In the genomic region with DNA sequence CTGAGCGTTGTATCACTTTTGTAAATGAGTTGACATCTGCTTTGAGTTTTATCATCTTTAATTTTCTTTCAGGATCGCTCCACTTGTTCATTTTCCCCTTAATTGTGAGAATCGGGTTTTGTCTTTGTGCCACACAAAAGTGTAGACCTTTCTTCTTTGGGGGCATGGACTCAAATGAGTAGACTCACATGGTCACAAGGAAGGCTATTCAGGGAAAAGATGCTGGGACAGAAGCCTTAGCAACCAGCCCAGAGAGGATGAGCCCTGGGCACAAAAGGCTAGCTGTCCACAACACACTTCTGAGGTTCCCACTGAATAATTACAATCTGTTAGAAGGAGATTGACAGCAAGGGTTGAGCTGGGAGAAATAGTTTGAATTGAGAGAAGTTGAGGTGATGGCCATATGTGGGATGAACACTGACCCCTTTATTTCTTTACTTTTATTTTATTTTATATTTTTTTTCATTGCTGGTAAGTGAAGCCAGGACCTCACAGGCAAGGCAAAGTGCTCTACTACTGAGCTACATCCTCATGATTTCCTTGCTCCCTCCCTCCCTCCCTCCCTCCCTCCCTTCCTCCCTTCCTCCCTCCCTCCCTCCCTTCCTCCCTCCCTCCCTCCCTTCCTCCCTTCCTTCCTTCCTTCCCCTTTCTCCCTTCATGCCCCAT, we compare ENCODE assay signal across 19 mouse cellular contexts. TPM values are rescaled to one million over a fixed set of nuclear protein-coding genes. Genes with fewer than 3 reads are reported as not detected.
DNase-seq lines count a peak whose midpoint lies in the region; ATAC-seq lines count a peak whose summit lies in the region.
"Had no signal": no experiment of that assay in that cellular context is flagged by ENCODE, and none has a peak within 500 bp of the region (broad histone marks: within the 10 kb centered on the region; RNA-seq: fewer than 3 reads in every experiment).

No protein-coding gene starts in this region.

- DNase-seq in forebrain, embryonic 11.5 days (ENCODE audit: low spot score): no peak
- no peak for DNase-seq in forebrain, embryonic 10.5 days (ENCODE audit: extremely low spot score, low spot score)
- DNase-seq in Muller cell, postnatal 12 days (ENCODE audit: inconsistent ontology term): peak; percentile 46
- DNase-seq in embryonic facial prominence, embryonic 11.5 days (ENCODE audit: low spot score): no peak
- no peak for DNase-seq in thymus, postnatal 10 days (ENCODE audit: low spot score in 2 of 2)
- no peak for DNase-seq in thymus, postnatal 0 days (ENCODE audit: low spot score)
- DNase-seq: adrenal gland, adult 8-10 months; cerebellum, adult 2 months; gastrocnemius, postnatal 25 days; layer of hippocampus, postnatal 36 days; lung, adult 18-20 months; lung, postnatal 4 days; right cerebral cortex, adult 18-20 months; thymus, adult 18-20 months had no signal

- no peak overlapping the region for H3K9ac ChIP-seq in forebrain, embryonic 11.5 days (ENCODE audit: low read length)
- no peak overlapping the region for H3K9ac ChIP-seq in embryonic facial prominence, embryonic 11.5 days (replicated peaks; ENCODE audit: low read length)
- H3K9ac ChIP-seq in hindbrain, embryonic 15.5 days: no peak overlapping the region
- H3K9ac ChIP-seq in intestine, embryonic 16.5 days (ENCODE audit: low read depth, low read length): no peak overlapping the region

- H3K27me3 ChIP-seq in forebrain, embryonic 11.5 days (ENCODE audit: control insufficient read depth, insufficient read depth, low read length): no peaks in the 10 kb centered on the region
- no peaks in the 10 kb centered on the region for H3K27me3 ChIP-seq in forebrain, embryonic 10.5 days (ENCODE audit: poor library complexity, severe bottlenecking)
- no peaks in the 10 kb centered on the region for H3K27me3 ChIP-seq in embryonic facial prominence, embryonic 11.5 days (ENCODE audit: control insufficient read depth, insufficient read depth, low read length)
- no peaks in the 10 kb centered on the region for H3K27me3 ChIP-seq in hindbrain, embryonic 15.5 days
- H3K27me3 ChIP-seq in intestine, embryonic 16.5 days (replicated peaks; ENCODE audit: control insufficient read depth, insufficient read depth, low read length): no peaks in the 10 kb centered on the region

- peak; percentile 76 for ATAC-seq in forebrain, embryonic 11.5 days (replicated peaks; ENCODE audit: low FRiP score)
- ATAC-seq in embryonic facial prominence, embryonic 11.5 days (replicated peaks; ENCODE audit: insufficient number of reproducible peaks, low FRiP score, low TSS enrichment, low read depth): 0 out of 2 replicates have a peak, but pooled peaks have one; percentile 64
- peak; percentile 77; the same call in 1 of the 2 replicates for ATAC-seq in hindbrain, embryonic 15.5 days (ENCODE audit: low FRiP score, low read depth)
- no peak for ATAC-seq in intestine, embryonic 16.5 days
- ATAC-seq: CD4-positive, CD25-positive, alpha-beta regulatory T cell, adult 4 months had no signal

- no peaks in the 10 kb centered on the region; the same call in 1 of the 2 replicates for H3K4me1 ChIP-seq in forebrain, embryonic 11.5 days (replicated peaks; ENCODE audit: control insufficient read depth, insufficient read depth, low read length)
- H3K4me1 ChIP-seq in forebrain, embryonic 10.5 days: peaks cover 16% of the 10 kb centered on the region
- H3K4me1 ChIP-seq in embryonic facial prominence, embryonic 11.5 days (ENCODE audit: control insufficient read depth, insufficient read depth, low read length): no peaks in the 10 kb centered on the region
- H3K4me1 ChIP-seq in hindbrain, embryonic 15.5 days (replicated peaks): no peaks in the 10 kb centered on the region
- no peaks in the 10 kb centered on the region for H3K4me1 ChIP-seq in intestine, embryonic 16.5 days (ENCODE audit: control insufficient read depth, insufficient read depth, low read length)

- H3K9me3 ChIP-seq in forebrain, embryonic 11.5 days (ENCODE audit: control insufficient read depth, low read length): no peaks in the 10 kb centered on the region
- no peaks in the 10 kb centered on the region for H3K9me3 ChIP-seq in forebrain, embryonic 10.5 days
- no peaks in the 10 kb centered on the region for H3K9me3 ChIP-seq in embryonic facial prominence, embryonic 11.5 days (replicated peaks; ENCODE audit: control insufficient read depth, low read length)
- H3K9me3 ChIP-seq in hindbrain, embryonic 15.5 days: no peaks in the 10 kb centered on the region
- H3K9me3 ChIP-seq in intestine, embryonic 16.5 days (ENCODE audit: control insufficient read depth, low read length): no peaks in the 10 kb centered on the region
- H3K9me3 ChIP-seq: G1E had no signal

- no peak overlapping the region for H3K4me3 ChIP-seq in forebrain, embryonic 11.5 days (ENCODE audit: low read depth, low read length)
- H3K4me3 ChIP-seq in forebrain, embryonic 10.5 days: no peak overlapping the region
- H3K4me3 ChIP-seq in embryonic facial prominence, embryonic 11.5 days (ENCODE audit: low read depth, low read length): no peak overlapping the region
- H3K4me3 ChIP-seq in hindbrain, embryonic 15.5 days: no peak overlapping the region
- no peak overlapping the region for H3K4me3 ChIP-seq in intestine, embryonic 16.5 days (ENCODE audit: low read length)

- no peaks in the 10 kb centered on the region for H3K36me3 ChIP-seq in forebrain, embryonic 11.5 days (ENCODE audit: control insufficient read depth, insufficient read depth, low read length)
- no peaks in the 10 kb centered on the region for H3K36me3 ChIP-seq in forebrain, embryonic 10.5 days (replicated peaks)
- H3K36me3 ChIP-seq in embryonic facial prominence, embryonic 11.5 days (replicated peaks; ENCODE audit: control insufficient read depth, insufficient read depth, low read depth, low read length): no peaks in the 10 kb centered on the region
- H3K36me3 ChIP-seq in hindbrain, embryonic 15.5 days: no peaks in the 10 kb centered on the region
- no peaks in the 10 kb centered on the region for H3K36me3 ChIP-seq in intestine, embryonic 16.5 days (ENCODE audit: control insufficient read depth, insufficient read depth, low read length)
- H3K36me3 ChIP-seq: G1E had no signal

- no peak overlapping the region for H3K4me2 ChIP-seq in forebrain, embryonic 11.5 days (ENCODE audit: low read depth, low read length, severe bottlenecking)
- H3K4me2 ChIP-seq in embryonic facial prominence, embryonic 11.5 days (ENCODE audit: low read depth, low read length): no peak overlapping the region
- no peak overlapping the region for H3K4me2 ChIP-seq in hindbrain, embryonic 15.5 days
- H3K4me2 ChIP-seq in intestine, embryonic 16.5 days (ENCODE audit: low read depth, low read length): no peak overlapping the region

- WGBS in forebrain, embryonic 11.5 days: 45% methylated on average over 3 of the region's 3 CpGs
- 60% methylated on average over 3 of the region's 3 CpGs for WGBS in forebrain, embryonic 10.5 days
- 43% methylated on average over 3 of the region's 3 CpGs for WGBS in embryonic facial prominence, embryonic 11.5 days
- WGBS in hindbrain, embryonic 15.5 days: 27% methylated on average over 3 of the region's 3 CpGs
- WGBS in intestine, embryonic 16.5 days: 70% methylated on average over 3 of the region's 3 CpGs

- no peak overlapping the region for H3K27ac ChIP-seq in forebrain, embryonic 11.5 days (ENCODE audit: low read depth, low read length)
- no peak overlapping the region for H3K27ac ChIP-seq in forebrain, embryonic 10.5 days
- no peak overlapping the region for H3K27ac ChIP-seq in embryonic facial prominence, embryonic 11.5 days (replicated peaks; ENCODE audit: low read depth, low read length)
- H3K27ac ChIP-seq in hindbrain, embryonic 15.5 days (replicated peaks): no peak overlapping the region
- H3K27ac ChIP-seq in intestine, embryonic 16.5 days (ENCODE audit: low read length): no peak overlapping the region

RNA-seq across cellular contexts. Expression of a gene that starts 49.7 kb away (rescaled TPM):
- 40.7 and 50.6 TPM in 2 replicates for polyA plus RNA-seq in forebrain, embryonic 11.5 days (2014; fragmentation: Nextera tagmentation; extraction: Ambion mirVana)
- polyA plus RNA-seq in forebrain, embryonic 10.5 days (2016; fragmentation: Nextera tagmentation; extraction: Ambion mirVana): 22.5 and 23.7 TPM in 2 replicates
- 29.2 and 31.9 TPM in 2 replicates for polyA plus RNA-seq in embryonic facial prominence, embryonic 11.5 days (2014; fragmentation: Nextera tagmentation; extraction: Ambion mirVana)
- 4.9 and 5.3 TPM in 2 replicates for polyA plus RNA-seq in hindbrain, embryonic 15.5 days (2015; fragmentation: Nextera tagmentation; extraction: Ambion mirVana)
- polyA plus RNA-seq in thymus, postnatal 0 days (2015; fragmentation: Nextera tagmentation; extraction: Ambion mirVana): 0.16 and 0.23 TPM in 2 replicates
- polyA plus RNA-seq in intestine, embryonic 16.5 days (2015; fragmentation: Nextera tagmentation; extraction: Ambion mirVana): 2.7 and 3.0 TPM in 2 replicates
- polyA plus RNA-seq: CD4-positive, CD25-positive, alpha-beta regulatory T cell, adult 4 months; G1E; liver, adult 2 months had no signal
